Mouse (Mus musculus) ES-Bruce4 (cell line): Measurements from ENCODE around the gene Pced1a.

Source experiments
- CTCF ChIP-seq: IDR thresholded peaks from one replicate; pipeline ENCODE4 v1.8.1; 2011; ENCODE audit warnings: low read depth, low read length
- EP300 ChIP-seq: IDR thresholded peaks from 2 replicates; pipeline ENCODE4 v1.6.1; 2011; ENCODE audit warnings: low read depth, low read length; ENCODE audit not compliant: insufficient read depth
- POLR2A ChIP-seq: IDR thresholded peaks from one replicate; pipeline ENCODE4 v1.8.1; 2011; ENCODE audit warnings: low read length; ENCODE audit not compliant: insufficient read depth

DNA sequence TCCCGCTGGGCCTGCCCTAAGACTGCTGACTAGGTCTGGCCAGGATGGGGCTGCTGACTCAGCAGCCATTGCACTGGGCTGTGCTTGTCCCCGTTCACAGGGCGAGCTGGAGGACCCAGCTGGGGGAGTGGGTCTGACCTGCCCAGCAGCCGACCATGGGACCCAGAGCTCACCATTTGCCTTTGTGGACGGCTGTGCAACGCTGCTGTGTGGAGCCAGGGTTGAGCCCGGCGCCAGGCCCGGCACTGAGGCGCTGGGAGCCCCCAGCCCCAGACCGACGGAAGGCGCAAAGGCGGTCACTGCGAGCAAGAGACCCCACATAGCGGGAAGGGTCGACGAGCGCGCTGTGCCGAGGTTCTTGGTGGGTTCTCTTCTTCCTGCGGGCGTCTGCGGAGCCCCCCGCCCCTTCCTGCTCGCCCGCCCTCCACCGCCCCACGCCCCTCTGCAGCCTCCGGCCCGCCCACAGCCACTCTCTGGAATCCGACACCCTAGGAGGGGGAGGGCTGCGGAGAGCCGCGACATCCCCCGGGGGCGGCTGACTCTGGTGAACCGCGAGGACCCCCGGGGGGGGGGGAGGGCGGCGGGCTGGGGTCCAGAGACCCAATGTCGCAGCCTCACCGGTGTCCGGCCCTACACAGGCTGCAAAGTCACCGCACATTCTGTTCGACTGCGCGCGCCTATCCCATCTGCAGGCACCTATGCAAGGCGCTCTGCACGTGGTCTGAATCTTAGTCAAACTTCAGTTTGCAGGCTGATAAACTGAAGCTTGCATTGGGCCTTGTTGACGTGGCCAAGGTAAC, 27.1 kb downstream of the Pced1a start, which contains the start of gene Cpxm1:
- TF ChIP-seq CTCF = no peak
- TF ChIP-seq POLR2A = no peak
- TF ChIP-seq EP300 = no peak
